In the genomic region with DNA sequence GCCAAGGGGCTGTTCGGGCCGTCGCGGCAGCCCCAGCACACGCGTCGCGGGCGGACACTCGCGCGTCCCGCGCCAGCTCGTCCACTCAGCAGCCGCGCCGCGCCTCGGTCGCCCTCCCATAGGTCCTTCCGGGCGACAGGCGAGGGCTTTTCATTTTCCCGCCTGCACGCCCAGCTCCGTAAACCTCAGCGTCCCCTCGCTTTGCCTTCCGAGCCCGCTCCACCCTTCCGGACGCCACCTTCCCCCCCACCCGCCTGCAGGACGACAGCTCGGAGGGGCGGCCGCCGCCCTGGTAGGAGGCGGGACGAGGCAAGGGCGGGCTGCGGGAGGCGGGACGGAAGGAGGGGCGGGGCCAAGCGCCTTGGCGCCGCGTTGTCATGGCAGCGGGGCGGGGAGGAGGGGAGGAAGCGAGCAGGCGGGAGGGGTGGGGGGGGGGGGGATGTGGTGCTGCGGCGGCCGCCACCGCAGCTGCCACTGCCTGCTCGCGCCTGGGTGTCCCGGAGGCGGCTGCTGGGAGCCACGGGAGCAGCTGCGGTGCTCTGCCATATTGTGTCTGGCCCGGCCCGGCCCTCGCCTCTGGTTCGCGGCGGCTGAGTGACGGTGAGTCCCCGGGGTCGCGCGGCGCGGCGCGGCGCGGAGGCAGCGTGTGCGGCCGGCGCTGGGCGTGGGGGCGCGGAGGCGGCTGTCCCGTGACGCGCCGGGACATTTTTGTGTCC, we compare ENCODE assay signal across 8 mouse cellular contexts. TPM values are rescaled to one million over a fixed set of nuclear protein-coding genes. Genes with fewer than 3 reads are reported as not detected.
DNase-seq lines count a peak whose midpoint lies in the region; ATAC-seq lines count a peak whose summit lies in the region.

Foxn2 (plus strand) TSS at position 427 of the 716 bp plus-strand sequence.

- DNase-seq in NIH3T3 (ENCODE audit: low read depth) = peak; percentile 98
- DNase-seq in cerebellum, postnatal 10 days = peak; percentile 98 to 99
- peak; percentile 76 to 84 for DNase-seq in frontal cortex, postnatal 14 days (ENCODE audit: low spot score in 2 of 2)
- peak; percentile 88 for DNase-seq in hindbrain, embryonic 14.5 days (ENCODE audit: low spot score)
- DNase-seq in layer of hippocampus, postnatal 36 days = peak; percentile 90 to 91
- peak; percentile 96 for DNase-seq in lung, postnatal 36 days
- peak; percentile 97 for DNase-seq in retina, postnatal 1 day
- DNase-seq in urinary bladder, adult 18-20 months (ENCODE audit: low spot score in 2 of 2) = peak; percentile 85 to 94

- peak within 1 kb of the TSS; percentile 85 for H3K4me2 ChIP-seq in hindbrain, embryonic 14.5 days (replicated peaks)

- H3K27ac ChIP-seq in hindbrain, embryonic 14.5 days = peak within 1 kb of the TSS; percentile 91

- peak within 1 kb of the TSS; percentile 96 for H3K4me3 ChIP-seq in hindbrain, embryonic 14.5 days (replicated peaks; ENCODE audit: low read length)

- H3K9me3 ChIP-seq in hindbrain, embryonic 14.5 days (ENCODE audit: control insufficient read depth, low read length) = no peaks in the 10 kb centered on the region

- peak; percentile 95 for ATAC-seq in hindbrain, embryonic 14.5 days (ENCODE audit: low FRiP score)

- H3K36me3 ChIP-seq in hindbrain, embryonic 14.5 days (replicated peaks; ENCODE audit: control insufficient read depth, insufficient read depth) = no peaks in the 10 kb centered on the region

- under 1% methylated on average over 80 of the region's 93 CpGs for WGBS in hindbrain, embryonic 14.5 days

- H3K4me1 ChIP-seq in hindbrain, embryonic 14.5 days (replicated peaks; ENCODE audit: control insufficient read depth, insufficient read depth, low read length) = peaks cover 5% of the 10 kb centered on the region; the same call in 1 of the 2 replicates

- H3K9ac ChIP-seq in hindbrain, embryonic 14.5 days = peak within 1 kb of the TSS; percentile 78

- H3K27me3 ChIP-seq in hindbrain, embryonic 14.5 days (ENCODE audit: control insufficient read depth, insufficient read depth, low read length) = no peaks in the 10 kb centered on the region

RNA-seq across cellular contexts. Expression of gene Foxn2, which starts in this region (rescaled TPM):
- 6.9 and 7.0 TPM in 2 replicates for polyA plus RNA-seq in hindbrain, embryonic 14.5 days (2014; fragmentation: Nextera tagmentation; extraction: Ambion mirVana)
- total RNA-seq in layer of hippocampus, postnatal 36 days (2021) = 10 to 100 TPM; 23.5 to 26.1 TPM

Comparison
In these comparisons a context has a peak if more than half of its experiments do, and no peak if none do; other contexts are left out.
1. Peak in every context shown above with its lines: DNase-seq, ATAC-seq, H3K4me3 ChIP-seq and H3K27ac ChIP-seq.